Mouse (Mus musculus): Measurements from ENCODE around the gene Kcnk1. TPM values are rescaled to one million over a fixed set of nuclear protein-coding genes. Genes with fewer than 3 reads are reported as not detected.
A peak's percentile ranks its signal among the peaks of the same experiment; 100 is the strongest.

Gene Kcnk1
- total RNA-seq, 2 experiments from 2014 or later = 1.00 to 1.1 TPM

GRCm38 (mm10) chr8:125996031-125996839, 1.3 kb downstream of the Kcnk1 start:
- peak; percentile 6 for DNase-seq

GRCm38 (mm10) chr8:125996980-125997379, 2.0 kb downstream of the Kcnk1 start:
- no peak for DNase-seq

- DNase-seq = no peak
These were observed 2.6 kb downstream of the Kcnk1 start for GRCm38 (mm10) chr8:125997550-125997949.

GRCm38 (mm10) chr8:125999842-126000395, 4.9 kb downstream of the Kcnk1 start:
- DNase-seq = no peak

GRCm38 (mm10) chr8:126003546-126003945, 8.6 kb downstream of the Kcnk1 start:
- DNase-seq = no peak

- DNase-seq = no peak
These were observed 10.0 kb downstream of the Kcnk1 start for GRCm38 (mm10) chr8:126004953-126005352.

GRCm38 (mm10) chr8:126006310-126006990, 11.5 kb downstream of the Kcnk1 start:
- DNase-seq = no peak

- DNase-seq = no peak
These were observed 12.8 kb downstream of the Kcnk1 start for GRCm38 (mm10) chr8:126007538-126008330.

- no peak for DNase-seq
These were observed 14.0 kb downstream of the Kcnk1 start for GRCm38 (mm10) chr8:126008945-126009344.

- DNase-seq = peak; percentile 30
These were observed 15.9 kb downstream of the Kcnk1 start for GRCm38 (mm10) chr8:126010900-126011299.

GRCm38 (mm10) chr8:126012334-126012733, 17.4 kb downstream of the Kcnk1 start:
- DNase-seq = no peak

GRCm38 (mm10) chr8:126013646-126014045, 18.7 kb downstream of the Kcnk1 start:
- no peak for DNase-seq

GRCm38 (mm10) chr8:126021932-126022331, 27.0 kb downstream of the Kcnk1 start:
- DNase-seq = no peak

- DNase-seq = no peak
These were observed 28.8 kb downstream of the Kcnk1 start for GRCm38 (mm10) chr8:126023706-126024305.

- no peak for DNase-seq
These were observed 29.9 kb downstream of the Kcnk1 start for GRCm38 (mm10) chr8:126024891-126025290.

GRCm38 (mm10) chr8:126026121-126026520, 31.2 kb downstream of the Kcnk1 start:
- no peak for DNase-seq

- DNase-seq = no peak
These were observed 31.6 kb downstream of the Kcnk1 start for GRCm38 (mm10) chr8:126026584-126026983.

GRCm38 (mm10) chr8:126027486-126027885, 32.5 kb downstream of the Kcnk1 start:
- no peak for DNase-seq

- no peak for DNase-seq
These were observed 34.0 kb downstream of the Kcnk1 start for GRCm38 (mm10) chr8:126028941-126029340.

GRCm38 (mm10) chr8:126032776-126033175, 37.8 kb downstream of the Kcnk1 start:
- no peak for DNase-seq

- no peak for DNase-seq
These were observed 40.1 kb downstream of the Kcnk1 start for GRCm38 (mm10) chr8:126035046-126035445.

- no peak for DNase-seq
These were observed 41.4 kb downstream of the Kcnk1 start for GRCm38 (mm10) chr8:126036340-126036739.
